Mouse (Mus musculus) kidney, postnatal 25 days (tissue): ENCODE results near the gene Zfp433.
A peak's percentile ranks its signal among the peaks of the same experiment; 100 is the strongest.
"Not testable (repeated sequence)": the region's sequence is repeated elsewhere in the genome, so short reads cannot be mapped to it uniquely, and the experiment has no call there.

Source experiments
- DNase-seq, 2 experiments: peaks; one replicate each; pipeline ENCODE4 v3.0.0; 2021; ENCODE audit warnings: mixed read lengths in 2 of 2

The Zfp433 gene

DNA sequence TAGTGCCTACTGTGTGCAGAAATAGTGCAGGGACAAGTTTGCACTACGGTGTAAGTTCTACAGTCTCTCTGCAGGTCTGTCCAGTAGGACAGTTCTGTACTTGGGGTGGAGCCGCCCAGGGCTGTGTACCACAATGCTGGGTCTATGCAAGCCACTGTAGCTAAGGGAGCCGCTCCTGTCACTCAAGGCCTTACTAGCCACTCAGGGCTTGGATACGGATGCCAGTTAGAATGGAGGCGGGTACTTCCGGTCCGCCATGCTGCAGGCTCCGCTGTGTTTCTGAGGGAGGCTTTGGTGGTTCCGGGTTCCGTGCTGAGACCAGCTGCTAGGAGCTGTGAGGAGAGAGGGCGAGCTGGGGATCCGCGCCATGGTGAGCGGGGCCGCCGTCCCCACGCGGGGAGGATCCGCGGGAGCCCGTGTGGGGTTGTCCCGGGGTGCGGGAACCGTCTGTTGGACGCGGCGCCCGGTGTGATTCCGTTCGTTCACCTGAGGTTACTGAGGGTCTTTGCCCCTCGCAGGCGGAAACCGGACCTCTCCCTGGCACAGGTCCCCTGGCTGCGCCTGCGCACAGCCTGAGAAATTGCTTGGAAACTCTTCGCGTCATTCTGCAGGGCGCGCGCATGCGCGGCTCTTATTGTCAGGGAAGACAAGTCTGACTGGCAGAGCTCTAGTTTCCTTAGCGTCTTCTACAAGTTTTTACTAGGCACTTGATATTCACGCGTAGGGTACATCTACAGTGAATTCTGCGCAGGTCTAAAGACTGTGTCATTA, at the start of gene Zfp433:
Zfp433 (plus strand) TSS at position 295 of the 771 bp plus-strand sequence.
- not testable (repeated sequence) for DNase-seq

DNA sequence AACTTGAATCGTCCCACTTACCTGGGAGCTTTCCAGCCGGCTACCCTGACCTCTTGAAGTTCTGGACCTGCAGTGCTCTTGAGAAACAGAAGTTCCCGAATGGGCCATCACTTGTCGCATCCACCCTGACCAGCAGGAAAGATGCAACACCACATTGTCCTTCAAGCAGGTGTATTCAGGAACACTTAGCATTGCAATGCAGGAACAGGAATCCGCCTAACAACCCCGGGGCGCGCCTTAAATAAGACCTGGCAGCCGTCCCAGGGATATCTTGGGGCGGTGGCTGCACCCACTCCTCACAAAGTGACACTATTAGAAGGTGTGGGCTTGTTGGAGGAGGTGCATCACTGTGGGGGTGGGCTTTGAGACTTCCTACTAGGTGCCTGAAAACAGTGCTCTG, 49.4 kb upstream of the Zfp433 start:
- peak in 1 of 2 experiments; percentile 23 for DNase-seq

DNA sequence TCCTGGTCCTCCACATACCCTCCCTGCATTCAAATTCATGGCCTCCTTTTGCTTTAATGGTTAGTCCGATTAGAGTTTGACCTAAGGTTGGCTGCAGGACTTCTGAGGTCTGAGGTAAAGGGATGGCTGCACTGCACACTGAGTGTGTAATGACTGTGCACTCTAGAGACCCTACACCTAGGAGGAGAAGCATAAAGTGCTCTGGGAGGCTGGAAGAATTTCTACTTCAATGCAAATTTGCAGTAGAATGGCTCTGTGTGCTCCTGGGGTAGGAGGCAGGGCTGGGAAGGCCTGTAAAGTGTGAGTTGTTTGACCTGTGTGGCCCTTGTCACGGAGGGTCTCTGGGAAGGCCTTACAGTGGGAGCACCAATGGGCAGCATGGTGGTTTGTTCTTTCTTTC, 48.5 kb upstream of the Zfp433 start:
- DNase-seq: peak in 1 of 2 experiments; percentile 25

DNA sequence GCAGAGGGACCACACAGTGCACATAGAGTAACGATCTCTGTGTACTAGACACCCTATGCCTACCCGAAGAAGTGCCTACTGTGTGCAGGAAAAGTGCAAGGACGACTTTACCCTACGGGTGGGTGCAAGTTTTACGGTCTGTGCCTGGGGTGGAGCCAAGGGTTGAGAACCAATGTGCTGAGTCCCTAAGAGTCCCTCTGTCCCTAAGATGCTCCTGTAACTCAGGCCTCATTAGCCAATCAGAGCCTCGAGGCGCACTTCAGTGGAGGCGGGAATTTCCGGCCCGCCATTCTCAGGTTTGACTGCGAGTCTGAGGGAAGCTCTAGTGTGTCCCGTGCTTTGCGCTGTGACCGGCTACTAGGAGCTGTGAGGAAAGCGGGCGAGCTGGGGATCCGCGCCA, 17.5 kb upstream of the Zfp433 start:
- DNase-seq: not testable (repeated sequence)

DNA sequence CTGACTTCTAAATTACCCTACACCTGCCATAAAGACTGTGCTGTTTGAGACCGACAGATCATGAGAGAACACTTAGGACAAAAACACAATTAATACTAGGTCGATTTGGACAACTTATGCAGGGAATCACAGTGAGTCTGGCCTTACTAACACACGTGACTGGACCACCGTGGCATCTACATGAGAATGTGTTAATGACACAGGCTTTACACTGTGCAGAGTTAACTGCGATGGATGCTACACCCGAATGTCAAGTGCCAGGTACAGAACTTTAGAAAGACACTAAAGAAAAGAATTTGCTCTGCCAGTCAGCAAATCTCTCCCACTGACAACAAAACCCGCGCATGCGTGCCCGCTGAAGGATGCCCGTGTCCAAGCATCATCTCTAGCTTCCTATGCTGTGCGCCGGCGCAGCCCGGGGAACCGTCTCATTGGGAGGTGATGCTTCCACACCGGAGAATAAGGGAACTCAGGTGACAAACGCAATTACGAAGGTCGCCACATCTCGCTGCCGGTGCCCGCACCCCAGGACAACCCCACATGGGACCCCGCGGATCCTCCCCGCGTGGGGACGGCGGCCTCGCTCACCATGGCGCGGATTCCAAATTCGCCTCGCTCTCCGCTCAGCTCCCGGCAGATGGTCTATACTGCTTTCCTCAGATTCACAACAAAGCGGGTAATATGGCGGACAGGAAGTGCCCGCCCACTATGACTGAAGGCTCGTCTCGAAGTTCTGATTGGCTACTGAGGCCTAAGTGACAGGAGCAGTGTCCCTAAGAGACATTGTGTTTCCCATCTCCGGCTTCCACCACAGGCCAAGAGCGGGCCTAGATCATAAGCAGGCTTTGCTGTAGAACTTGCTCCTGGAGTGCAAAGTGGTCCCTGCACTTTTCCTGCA, 66.1 kb downstream of the Zfp433 start, which contains the start of gene Gm3055:
Gm3055 (minus strand) TSS at position 656 of the 898 bp plus-strand sequence.
- not testable (repeated sequence) for DNase-seq

DNA sequence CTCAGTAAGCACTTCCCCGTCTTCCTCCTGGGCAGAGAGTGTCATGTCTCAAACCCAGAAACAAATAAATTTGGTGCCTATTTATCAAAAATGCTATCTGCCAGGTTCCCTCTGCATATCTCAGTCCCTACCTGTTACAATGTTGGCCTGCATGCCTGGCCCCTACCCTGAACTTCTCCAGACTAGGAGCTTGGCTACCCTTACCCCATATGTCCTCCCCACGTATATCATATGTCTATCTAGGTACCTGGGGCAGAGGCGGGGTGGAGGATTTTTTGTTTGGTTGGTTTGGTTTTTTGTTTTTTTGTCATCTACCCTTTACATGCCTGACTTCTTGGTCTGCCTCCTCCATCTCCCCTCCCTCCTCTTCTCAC, 66.8 kb downstream of the Zfp433 start:
- DNase-seq: not testable (repeated sequence)
